Mouse (Mus musculus) kidney, embryonic 15.5 days (tissue): ENCODE measurements around the gene Olfr672. TPM values are rescaled to one million over a fixed set of nuclear protein-coding genes. Genes with fewer than 3 reads are reported as not detected.
"Not testable (repeated sequence)": the region's sequence is repeated elsewhere in the genome, so short reads cannot be mapped to it uniquely, and the experiment has no call there.

Experiments
- ATAC-seq: fragments of 200-750 bp; cut with Nextera tagmentation; replicated peaks from 2 replicates; pipeline ENCODE4 v1.8.0; 2017; ENCODE audit warnings: moderate TSS enrichment; ENCODE audit not compliant: low FRiP score
- H3K27ac ChIP-seq: fragments of 300-500 bp; sonication (generic); 2 replicates; pipeline ENCODE4 v1.5.1; 2015; ENCODE audit warnings: mild to moderate bottlenecking, inconsistent platforms
- H3K27me3 ChIP-seq: fragments of 300-500 bp; sonication (generic); 2 replicates; pipeline ENCODE4 v1.6.1; 2015; ENCODE audit warnings: inconsistent platforms
- H3K36me3 ChIP-seq: fragments of 300-500 bp; sonication (generic); 2 replicates; pipeline ENCODE4 v1.6.1; 2015; ENCODE audit warnings: inconsistent platforms
- H3K4me1 ChIP-seq: fragments of 300-500 bp; sonication (generic); 2 replicates; pipeline ENCODE4 v1.6.1; 2015; ENCODE audit warnings: inconsistent platforms
- H3K4me2 ChIP-seq: fragments of 300-500 bp; sonication (generic); 2 replicates; pipeline ENCODE4 v1.6.1; 2015; ENCODE audit warnings: moderate library complexity, mild to moderate bottlenecking, inconsistent platforms
- H3K4me3 ChIP-seq: fragments of 300-500 bp; sonication (generic); replicated peaks from 2 replicates; pipeline ENCODE4 v1.5.1; 2015; ENCODE audit warnings: mild to moderate bottlenecking, inconsistent platforms
- H3K9ac ChIP-seq: fragments of 300-500 bp; sonication (generic); 2 replicates; pipeline ENCODE4 v1.6.1; 2015; ENCODE audit warnings: mild to moderate bottlenecking, inconsistent platforms
- H3K9me3 ChIP-seq: fragments of 300-500 bp; sonication (generic); replicated peaks from 2 replicates; pipeline ENCODE4 v1.6.1; 2016; ENCODE audit warnings: inconsistent platforms
- WGBS: fragments of 180-500 bp; shearing (Covaris S2); methylation state at CpG from one replicate; pipeline ENCODE4 v1.1.7; 2015; ENCODE audit warnings: mixed read lengths; 5-methylcytosine and 5-hydroxymethylcytosine counted together
- polyA plus RNA-seq: library from polyadenylated mRNA; unstranded; fragments of >200 nt; fragmentation: Nextera tagmentation; extraction: Ambion mirVana; gene quantifications from 2 replicates; pipeline ENCODE4 v1.2.1, GENCODE M21; 2015

Olfr672 gene
- not detected in 2 replicates for polyA plus RNA-seq

- Histone ChIP-seq H3K9ac (no peak within 1 kb of the TSS), H3K36me3 (no peaks in the 10 kb centered on the region), H3K4me1 (no peaks in the 10 kb centered on the region), H3K27me3 (no peaks in the 10 kb centered on the region), H3K9me3 (no peaks in the 10 kb centered on the region), H3K27ac (no peak within 1 kb of the TSS), H3K4me3 (no peak within 1 kb of the TSS), H3K4me2 (no peak within 1 kb of the TSS)
- no peak for ATAC-seq
Observed at GRCm38 (mm10) chr7:105001929-105002328, at the start of gene Olfr672. Gene Olfr672 (minus strand): TSS chr7:105002029.

DNA sequence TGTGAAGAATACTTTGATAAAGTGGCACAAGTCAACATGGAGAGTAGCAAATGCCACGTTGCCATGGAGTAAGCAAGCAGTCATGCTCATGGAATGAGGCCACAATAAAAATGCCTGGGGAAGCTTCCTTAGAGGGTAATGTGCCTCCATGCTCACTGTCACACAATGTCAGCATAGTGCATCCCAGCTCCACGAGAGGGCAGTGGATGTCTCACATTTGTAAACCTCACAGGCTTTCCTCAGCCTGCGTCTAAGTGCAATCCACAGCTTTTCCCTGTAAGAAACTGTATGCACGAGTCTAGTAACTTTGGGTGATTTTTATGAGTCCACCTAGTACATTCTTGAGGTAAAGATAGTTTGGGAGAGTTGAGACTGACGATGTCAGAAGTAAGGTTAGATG lies 32.0 kb upstream of the Olfr672 start:
- H3K4me3 ChIP-seq, H3K9ac ChIP-seq, H3K27ac ChIP-seq, ATAC-seq, H3K9me3 ChIP-seq, H3K36me3 ChIP-seq, H3K4me2 ChIP-seq, H3K4me1 ChIP-seq, H3K27me3 ChIP-seq: not testable (repeated sequence)
- 53% methylated on average over 5 of the region's 5 CpGs for WGBS

GRCm38 (mm10) chr7:105032398-105032797 lies 30.6 kb upstream of the Olfr672 start, which contains the start of gene Olfr676:
Gene Olfr676 (plus strand): TSS chr7:105032698.
- no peak for ATAC-seq
- Histone ChIP-seq H3K9me3 (no peaks in the 10 kb centered on the region), H3K4me2 (no peak within 1 kb of the TSS), H3K27me3 (no peaks in the 10 kb centered on the region), H3K4me1 (no peaks in the 10 kb centered on the region), H3K4me3 (no peak within 1 kb of the TSS), H3K27ac (no peak within 1 kb of the TSS), H3K36me3 (no peaks in the 10 kb centered on the region), H3K9ac (no peak within 1 kb of the TSS)

DNA sequence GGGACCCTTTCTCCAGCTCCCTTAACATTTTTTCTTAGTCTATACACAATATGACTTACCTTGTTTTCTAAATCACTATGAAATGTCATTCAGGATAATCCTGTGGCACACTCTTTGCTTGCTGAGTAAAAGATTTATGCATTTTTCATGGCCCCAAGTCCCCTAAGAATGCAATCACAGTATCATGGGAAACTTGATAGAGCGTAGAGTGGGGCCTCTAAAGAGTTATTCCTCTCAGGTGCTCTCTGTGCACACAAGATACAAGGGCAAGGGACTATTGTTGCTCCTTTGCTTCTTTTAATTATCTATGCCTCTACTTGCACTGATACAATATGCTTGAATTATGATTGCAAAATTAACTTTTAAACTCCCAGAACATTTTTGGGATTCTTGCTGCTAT lies 26.5 kb upstream of the Olfr672 start, which contains the start of gene Olfr675:
TSS of gene Olfr675 (minus strand) at position 101 of the 400 bp plus-strand sequence.
- 80% methylated on average over 1 of the region's 1 CpGs for WGBS
- Histone ChIP-seq H3K4me2 (no peak within 1 kb of the TSS), H3K9me3 (no peaks in the 10 kb centered on the region), H3K36me3 (no peaks in the 10 kb centered on the region), H3K27me3 (no peaks in the 10 kb centered on the region), H3K27ac (no peak within 1 kb of the TSS), H3K4me3 (no peak within 1 kb of the TSS), H3K4me1 (no peaks in the 10 kb centered on the region), H3K9ac (no peak within 1 kb of the TSS)
- ATAC-seq: no peak

- Histone ChIP-seq H3K9me3 (no peaks in the 10 kb centered on the region), H3K36me3 (no peaks in the 10 kb centered on the region), H3K27ac (no peak overlapping the region), H3K9ac (no peak overlapping the region), H3K27me3 (no peaks in the 10 kb centered on the region), H3K4me1 (no peaks in the 10 kb centered on the region), H3K4me2 (no peak overlapping the region), H3K4me3 (no peak overlapping the region)
- 67% methylated on average over 1 of the region's 1 CpGs for WGBS
- ATAC-seq: no peak
Observed at GRCm38 (mm10) chr7:105022530-105022929, 20.7 kb upstream of the Olfr672 start.

GRCm38 (mm10) chr7:104979026-104979425 lies 22.8 kb downstream of the Olfr672 start, which contains the start of gene Olfr671:
Gene Olfr671 (minus strand): TSS chr7:104979126.
- H3K36me3 ChIP-seq: no peaks in the 10 kb centered on the region
- H3K9ac ChIP-seq: no peak within 1 kb of the TSS
- H3K27ac ChIP-seq: no peak within 1 kb of the TSS
- 73% methylated on average over 1 of the region's 1 CpGs for WGBS
- H3K4me3 ChIP-seq: no peak within 1 kb of the TSS
- H3K9me3 ChIP-seq: no peaks in the 10 kb centered on the region
- no peak for ATAC-seq
- H3K27me3 ChIP-seq: no peaks in the 10 kb centered on the region
- no peak within 1 kb of the TSS for H3K4me2 ChIP-seq
- H3K4me1 ChIP-seq: no peaks in the 10 kb centered on the region

- not testable (repeated sequence) for H3K27me3 ChIP-seq, H3K4me2 ChIP-seq, H3K9me3 ChIP-seq, H3K4me1 ChIP-seq, H3K36me3 ChIP-seq, ATAC-seq, H3K27ac ChIP-seq, H3K9ac ChIP-seq, H3K4me3 ChIP-seq
- WGBS: 66% methylated on average over 2 of the region's 2 CpGs
Observed at GRCm38 (mm10) chr7:104972507-104972906, 29.3 kb downstream of the Olfr672 start.

DNA sequence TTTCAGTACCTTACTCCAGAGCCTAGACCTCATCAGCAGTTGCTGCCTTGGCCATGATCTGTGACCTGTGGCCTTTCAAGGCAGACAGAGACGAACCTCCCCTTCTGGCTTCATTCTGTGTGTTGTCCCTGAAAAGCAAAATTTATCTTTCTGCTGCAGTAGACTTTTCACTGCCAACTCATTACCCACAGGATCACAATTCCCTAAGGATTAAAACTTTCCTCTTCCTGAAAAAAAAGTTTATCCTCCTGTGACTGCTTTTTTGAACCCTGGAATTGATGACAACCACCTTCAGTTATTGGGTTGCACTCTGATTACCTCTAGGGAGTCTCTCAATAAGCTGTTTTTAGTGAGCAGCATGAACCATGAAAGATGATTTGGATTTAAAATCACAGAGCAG lies 39.3 kb downstream of the Olfr672 start, which contains the start of gene Olfr670:
TSS of gene Olfr670 (minus strand) at position 101 of the 400 bp plus-strand sequence.
- no peaks in the 10 kb centered on the region for H3K36me3 ChIP-seq
- no peaks in the 10 kb centered on the region for H3K27me3 ChIP-seq
- ATAC-seq: no peak
- no peak within 1 kb of the TSS for H3K4me3 ChIP-seq
- no peak within 1 kb of the TSS for H3K9ac ChIP-seq
- 19% methylated on average over 1 of the region's 1 CpGs for WGBS
- no peak within 1 kb of the TSS for H3K4me2 ChIP-seq
- H3K9me3 ChIP-seq: no peaks in the 10 kb centered on the region
- H3K4me1 ChIP-seq: no peaks in the 10 kb centered on the region
- H3K27ac ChIP-seq: no peak within 1 kb of the TSS

DNA sequence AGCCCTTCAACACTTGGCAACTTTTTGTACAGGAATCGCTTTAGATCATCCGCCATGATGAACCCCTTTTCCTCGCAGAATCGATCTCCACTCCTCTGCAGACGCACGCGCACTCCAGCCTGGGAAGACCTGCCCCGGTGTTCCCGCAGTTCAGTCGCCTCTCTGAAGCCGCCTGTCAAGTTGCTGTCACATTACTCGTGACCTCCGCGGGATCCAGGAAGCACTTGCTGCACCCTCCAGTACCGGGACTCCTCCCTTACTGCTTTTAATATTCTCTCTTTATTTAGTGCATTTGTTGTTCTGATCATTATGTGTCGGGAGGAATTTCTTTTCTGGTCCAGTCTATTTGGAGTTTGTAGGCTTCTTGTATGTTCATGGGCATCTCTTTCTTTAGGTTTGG lies 51.6 kb downstream of the Olfr672 start:
- not testable (repeated sequence) for H3K27ac ChIP-seq, H3K36me3 ChIP-seq, ATAC-seq, H3K4me1 ChIP-seq, H3K9me3 ChIP-seq, H3K27me3 ChIP-seq, H3K4me3 ChIP-seq, H3K9ac ChIP-seq, H3K4me2 ChIP-seq
- WGBS: 92% methylated on average over 16 of the region's 16 CpGs

Other genes starting within 250 kb of the Olfr672 start
- not detected in 2 replicates for gene Usp17le, start 224.6 kb downstream of the Olfr672 start, polyA plus RNA-seq
- not detected in 2 replicates for gene Usp17lb, start 159.4 kb downstream of the Olfr672 start, polyA plus RNA-seq
- not detected in 2 replicates for gene Usp17la, start 145.0 kb downstream of the Olfr672 start, polyA plus RNA-seq
- gene Olfr665, start 124.0 kb downstream of the Olfr672 start, polyA plus RNA-seq: not detected in 2 replicates
- gene Olfr666, start 106.1 kb downstream of the Olfr672 start, polyA plus RNA-seq: not detected in 2 replicates
- not detected in 2 replicates for gene Olfr667, start 80.5 kb downstream of the Olfr672 start, polyA plus RNA-seq
- not detected in 2 replicates for gene Olfr668, start 74.0 kb downstream of the Olfr672 start, polyA plus RNA-seq
- gene Olfr669, start 67.8 kb downstream of the Olfr672 start, polyA plus RNA-seq: not detected in 2 replicates
- not detected in 2 replicates for gene Olfr670, start 39.4 kb downstream of the Olfr672 start, polyA plus RNA-seq
- gene Olfr671, start 22.9 kb downstream of the Olfr672 start, polyA plus RNA-seq: not detected in 2 replicates
- gene Olfr675, start 26.4 kb upstream of the Olfr672 start, polyA plus RNA-seq: not detected in 2 replicates
- not detected in 2 replicates for gene Olfr676, start 30.7 kb upstream of the Olfr672 start, polyA plus RNA-seq
- not detected in 2 replicates for gene Olfr677, start 49.3 kb upstream of the Olfr672 start, polyA plus RNA-seq
- not detected in 2 replicates for gene Olfr678, start 62.4 kb upstream of the Olfr672 start, polyA plus RNA-seq
- gene Olfr679, start 79.2 kb upstream of the Olfr672 start, polyA plus RNA-seq: not detected in 2 replicates
- not detected in 2 replicates for gene Olfr680-ps1, start 90.8 kb upstream of the Olfr672 start, polyA plus RNA-seq
- gene Olfr681, start 114.8 kb upstream of the Olfr672 start, polyA plus RNA-seq: not detected in 2 replicates
- not detected in 2 replicates for gene Olfr683, start 145.0 kb upstream of the Olfr672 start, polyA plus RNA-seq
- not detected in 2 replicates for gene Olfr684, start 161.6 kb upstream of the Olfr672 start, polyA plus RNA-seq
- gene Olfr685, start 184.0 kb upstream of the Olfr672 start, polyA plus RNA-seq: not detected in 2 replicates
- gene Olfr686, start 205.5 kb upstream of the Olfr672 start, polyA plus RNA-seq: not detected in 2 replicates